Mouse (Mus musculus): ENCODE measurements around the gene Tnfrsf13c.

GRCm38 (mm10) chr15:82231591-82232378 lies 7.6 kb upstream of the Tnfrsf13c start:
- TF ChIP-seq POLR2A (IDR thresholded peaks at IDR 0.05; ENCODE audit: insufficient read depth, low read depth, low read length) (no peak), CTCF (IDR thresholded peaks at IDR 0.05; ENCODE audit: insufficient read depth, low read depth, low read length) (no peak)
